Mouse (Mus musculus) cortical plate, adult 2 months (tissue): ENCODE data around the gene B4gat1.

Source experiments
- CTCF ChIP-seq: fragments of 200-500 bp; IDR thresholded peaks from 2 replicates; pipeline ENCODE4 v1.5.1; 2011; ENCODE audit warnings: mild to moderate bottlenecking, control low read depth, low read length; ENCODE audit not compliant: insufficient read depth; ENCODE audit errors: extremely low read depth
- POLR2A ChIP-seq: fragments of 200-500 bp; IDR thresholded peaks from 2 replicates; pipeline ENCODE4 v1.6.1; 2011; ENCODE audit warnings: mild to moderate bottlenecking, low read length, control low read depth; ENCODE audit not compliant: insufficient read depth; ENCODE audit errors: extremely low read depth

DNA sequence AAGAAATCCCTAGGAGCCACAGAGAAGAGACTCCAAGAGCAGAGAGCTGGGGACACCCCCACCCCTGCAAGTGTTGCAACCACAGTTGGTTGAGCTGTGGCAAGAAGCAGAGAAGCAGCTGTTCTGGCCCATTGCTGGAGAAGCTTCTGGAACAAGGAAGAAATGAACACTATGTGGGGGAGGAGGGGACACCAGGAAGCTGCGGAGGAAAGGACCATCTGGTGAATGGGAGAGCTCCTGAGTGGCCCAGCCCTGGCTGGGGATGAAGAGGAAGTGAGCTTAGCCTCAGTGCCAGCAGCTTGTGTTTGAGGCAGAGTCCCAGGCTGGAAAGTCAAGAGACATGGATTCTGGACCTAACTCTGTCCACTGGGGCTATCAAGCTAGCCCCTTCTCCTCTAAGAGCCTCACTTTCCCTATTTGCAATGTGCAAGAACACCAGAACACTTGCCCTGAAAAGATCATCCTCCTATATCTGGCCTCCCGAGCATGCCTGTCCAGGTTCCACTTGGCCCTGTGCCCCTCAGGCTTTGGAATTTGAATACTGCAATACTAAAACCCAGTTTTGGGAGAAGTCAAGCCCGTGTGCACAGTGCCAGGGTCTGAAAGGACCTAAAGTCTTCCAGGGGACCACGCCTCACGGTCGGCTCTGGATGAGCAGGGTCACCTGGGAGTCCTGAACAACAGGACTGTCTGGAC is 39.0 kb upstream of the B4gat1 start:
- TF ChIP-seq POLR2A (no peak), CTCF (no peak)
